Mouse (Mus musculus): ENCODE data around the gene Snx20.

DNA sequence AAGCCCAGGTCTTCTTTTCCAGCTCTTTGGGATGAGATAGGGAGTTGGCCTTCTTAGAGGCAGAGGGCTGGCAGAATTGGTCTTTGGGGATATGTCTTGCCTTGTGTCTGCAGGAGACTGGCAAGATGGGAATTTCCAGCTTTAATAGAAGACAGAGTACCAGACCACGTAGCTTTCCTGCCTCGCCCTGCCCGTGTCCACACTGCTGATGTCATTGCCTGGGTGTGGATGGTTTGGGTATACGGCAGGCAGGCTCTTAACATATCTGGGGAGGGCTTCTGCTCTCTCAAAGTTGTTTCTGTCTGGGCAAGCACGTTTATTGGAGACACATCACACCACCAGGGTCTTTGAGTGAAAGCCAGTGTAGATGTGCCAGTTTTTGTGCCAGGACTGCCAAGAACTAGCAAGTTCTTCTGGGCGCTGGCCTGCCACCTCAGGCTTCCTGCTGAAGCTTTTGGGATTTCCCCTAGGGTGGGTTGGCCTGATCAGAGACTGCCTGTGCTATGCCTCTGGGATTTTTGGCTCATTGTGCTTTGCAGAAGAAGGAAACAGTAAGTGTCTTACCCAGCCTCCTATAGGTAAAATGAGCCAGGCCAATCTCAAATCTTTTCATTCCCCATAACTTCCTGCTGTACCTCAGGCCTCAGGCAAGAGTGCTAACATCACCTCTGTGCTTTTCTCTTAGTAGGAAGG lies 14.2 kb upstream of the Snx20 start:
- TF ChIP-seq CTCF (conservative IDR thresholded peaks at IDR 0.05 in 1 of 2, IDR thresholded peaks at IDR 0.05 in 1 of 2; ENCODE audit: low read depth in 2 of 2, low read length in 2 of 2), result no peak
- TF ChIP-seq POLR2A (IDR thresholded peaks at IDR 0.05; ENCODE audit: low read depth, low read length), result no peak; the same call in none of the 2 replicates
- peak; percentile 47 for TF ChIP-seq SIN3A (IDR thresholded peaks at IDR 0.05; ENCODE audit: low read length)
- no peak; the same call in none of the 2 replicates for TF ChIP-seq EP300 (IDR thresholded peaks at IDR 0.05; ENCODE audit: low read length)
- no peak for TF ChIP-seq MAZ (IDR thresholded peaks at IDR 0.05; ENCODE audit: low read depth, low read length)
- no peak for TF ChIP-seq E2F4 (IDR thresholded peaks at IDR 0.05; ENCODE audit: insufficient replicate concordance, low read depth, low read length)
